Mouse (Mus musculus) CH12.LX (cell line): ENCODE measurements around the gene Ube2o. TPM values are rescaled to one million over a fixed set of nuclear protein-coding genes. Genes with fewer than 3 reads are reported as not detected.

ENCODE experiments used
- DNase-seq: peaks from one replicate; pipeline ENCODE4 v3.0.0-alpha.2; 2013; ENCODE audit errors: extremely low read depth
- H3K27ac ChIP-seq: 2 replicates; pipeline ENCODE4 v1.5.1; 2012; ENCODE audit warnings: low read depth, mild to moderate bottlenecking, control low read depth, moderate library complexity; ENCODE audit not compliant: insufficient read depth
- H3K27me3 ChIP-seq: replicated peaks from 2 replicates; pipeline ENCODE3; 2012; ENCODE audit warnings: inconsistent platforms
- H3K36me3 ChIP-seq, 2 experiments: replicated peaks in 1 of 2; 2 replicates each; pipeline versions ENCODE3 to v1.6.1; 2012; ENCODE audit warnings: inconsistent platforms in 1 of 2, low read length in 1 of 2, mild to moderate bottlenecking in 1 of 2, mixed read lengths in 1 of 2, moderate library complexity in 1 of 2; ENCODE audit not compliant: control insufficient read depth in 1 of 2, insufficient read depth in 1 of 2
- H3K4me1 ChIP-seq, 2 experiments: 2 replicates each; pipeline ENCODE4 v1.6.1; 2012; ENCODE audit warnings: inconsistent platforms in 1 of 2, moderate library complexity in 1 of 2; ENCODE audit not compliant: insufficient read depth in 2 of 2, control insufficient read depth in 1 of 2
- H3K4me2 ChIP-seq: 2 replicates; pipeline ENCODE4 v1.6.1; 2012; ENCODE audit warnings: low read depth, mild to moderate bottlenecking, control low read depth; ENCODE audit not compliant: poor library complexity, insufficient read depth, severe bottlenecking
- H3K4me3 ChIP-seq, 3 experiments: fragments of 150-350 bp in 1 of 3; sonication (generic) in 1 of 3; replicated peaks in 1 of 3; 2 replicates each; pipeline versions ENCODE3 to v1.5.1; 2011 to 2012; ENCODE audit warnings: low read depth in 2 of 3, low read length in 2 of 3, mild to moderate bottlenecking in 2 of 3, moderate library complexity in 2 of 3, control low read depth in 1 of 3, improper control_type of control experiment in 1 of 3, inconsistent platforms in 1 of 3, mixed read lengths in 1 of 3; ENCODE audit not compliant: poor library complexity in 1 of 3
- H3K79me2 ChIP-seq: replicated peaks from 2 replicates; pipeline ENCODE4 v1.6.1; 2012; ENCODE audit warnings: mild to moderate bottlenecking, moderate library complexity; ENCODE audit not compliant: control insufficient read depth, poor library complexity, insufficient read depth, severe bottlenecking; ENCODE audit errors: extremely low read depth
- H3K9ac ChIP-seq: 2 replicates; pipeline ENCODE4 v1.6.1; 2012; ENCODE audit warnings: low read depth, mild to moderate bottlenecking, control low read depth, moderate library complexity; ENCODE audit not compliant: insufficient read depth
- H3K9me3 ChIP-seq: replicated peaks from 2 replicates; pipeline ENCODE3; 2012; ENCODE audit warnings: low read length, inconsistent platforms, mixed read lengths
- BHLHE40 ChIP-seq: IDR thresholded peaks from 2 replicates; pipeline ENCODE4 v1.6.1; 2011; ENCODE audit warnings: mild to moderate bottlenecking, low read depth, low read length, improper control_type of control experiment
- CHD2 ChIP-seq: IDR thresholded peaks from 2 replicates; pipeline ENCODE4 v1.6.1; 2011; ENCODE audit warnings: low read length, improper control_type of control experiment
- CTCF ChIP-seq, 2 experiments: IDR thresholded peaks in 1 of 2; conservative IDR thresholded peaks in 1 of 2; 2 replicates each; pipeline ENCODE4 v1.5.1; 2011 to 2012; ENCODE audit warnings: low read depth in 2 of 2, low read length in 2 of 2, improper control_type of control experiment in 1 of 2, inconsistent platforms in 1 of 2, mild to moderate bottlenecking in 1 of 2, moderate library complexity in 1 of 2
- ELF1 ChIP-seq: IDR thresholded peaks from 2 replicates; pipeline ENCODE4 v1.6.1; 2014; ENCODE audit warnings: low read depth, mild to moderate bottlenecking, inconsistent platforms, low read length, improper control_type of control experiment
- IRF4 ChIP-seq: IDR thresholded peaks from 2 replicates; pipeline ENCODE4 v1.6.1; 2014; ENCODE audit warnings: low read depth, mild to moderate bottlenecking, inconsistent platforms, low read length, improper control_type of control experiment
- JUN ChIP-seq: IDR thresholded peaks from 2 replicates; pipeline ENCODE4 v1.6.1; 2011; ENCODE audit warnings: low read depth, mild to moderate bottlenecking, low read length, improper control_type of control experiment, moderate library complexity; ENCODE audit not compliant: insufficient read depth
- MAX ChIP-seq: IDR thresholded peaks from 2 replicates; pipeline ENCODE4 v1.6.1; 2011; ENCODE audit warnings: low read length, improper control_type of control experiment
- MXI1 ChIP-seq: IDR thresholded peaks from 2 replicates; pipeline ENCODE4 v1.6.1; 2011; ENCODE audit warnings: mild to moderate bottlenecking, low read depth, low read length, improper control_type of control experiment
- NELFE ChIP-seq: IDR thresholded peaks from 2 replicates; pipeline ENCODE4 v1.6.1; 2011; ENCODE audit warnings: low read depth, low read length, improper control_type of control experiment
- NRF1 ChIP-seq: IDR thresholded peaks from 2 replicates; pipeline ENCODE4 v1.6.1; 2014; ENCODE audit warnings: low read depth, mild to moderate bottlenecking, inconsistent platforms, low read length, improper control_type of control experiment, moderate library complexity
- POLR2A ChIP-seq: IDR thresholded peaks from 2 replicates; pipeline ENCODE4 v1.6.1; 2011; ENCODE audit warnings: low read depth, mild to moderate bottlenecking, improper control_type of control experiment, low read length
- RAD21 ChIP-seq: IDR thresholded peaks from 2 replicates; pipeline ENCODE4 v1.6.1; 2011; ENCODE audit warnings: low read depth, mild to moderate bottlenecking, low read length, improper control_type of control experiment, moderate library complexity
- RCOR1 ChIP-seq: conservative IDR thresholded peaks from 2 replicates; pipeline ENCODE4 v1.6.1; 2012; ENCODE audit warnings: low read depth, mild to moderate bottlenecking, inconsistent platforms, low read length, improper control_type of control experiment
- SIN3A ChIP-seq: IDR thresholded peaks from 2 replicates; pipeline ENCODE4 v1.6.1; 2012; ENCODE audit warnings: low read length, improper control_type of control experiment, inconsistent platforms
- TBP ChIP-seq: conservative IDR thresholded peaks from 2 replicates; pipeline ENCODE4 v1.6.1; 2011; ENCODE audit warnings: low read depth, low read length, improper control_type of control experiment
- TCF12 ChIP-seq: IDR thresholded peaks from 2 replicates; pipeline ENCODE4 v1.6.1; 2014; ENCODE audit warnings: low read depth, mild to moderate bottlenecking, inconsistent platforms, low read length, improper control_type of control experiment
- UBTF ChIP-seq: IDR thresholded peaks from 2 replicates; pipeline ENCODE4 v1.6.1; 2012; ENCODE audit warnings: low read depth, mild to moderate bottlenecking, inconsistent platforms, low read length, improper control_type of control experiment, moderate library complexity
- ZC3H11A ChIP-seq: IDR thresholded peaks from 2 replicates; pipeline ENCODE4 v1.6.1; 2012; ENCODE audit warnings: low read depth, mild to moderate bottlenecking, inconsistent platforms, low read length, improper control_type of control experiment
- ZKSCAN1 ChIP-seq: IDR thresholded peaks from 2 replicates; pipeline ENCODE4 v1.6.1; 2012; ENCODE audit warnings: low read depth, inconsistent platforms, low read length, improper control_type of control experiment, borderline replicate concordance
- dilution Hi-C: fragments of 300-500 bp; cut with MboI; formaldehyde crosslinking; loops from 2 replicates; pipeline ENCODE4 v1.14.3; 2020; ENCODE audit warnings: low sequenced_read_pairs; ENCODE audit not compliant: extremely low pct_unique_long_range_greater_than_20kb, extremely low pct_ligation_motif_present
- in situ Hi-C: fragments of 300-500 bp; cut with MboI; formaldehyde crosslinking; loops from 3 replicates; pipeline ENCODE4 v1.14.3; 2019; ENCODE audit warnings: low sequenced_read_pairs, low pct_ligation_motif_present, low pct_unique_long_range_greater_than_20kb, mixed read lengths
- polyA plus RNA-seq: library from polyadenylated mRNA; unstranded; fragments of >175 nt; gene quantifications from 2 replicates; pipeline ENCODE4 v1.2.1, GENCODE M21; 2012; ENCODE audit warnings: low read depth; ENCODE audit not compliant: insufficient read length
- total RNA-seq, 2 experiments: library from RNA; depleted of rRNA; stranded (reverse); fragments of 300-350 nt in 1 of 2; fragments of >200 nt in 1 of 2; gene quantifications; 2 replicates each; pipeline ENCODE4 v1.2.3; 2012 to 2014

Gene Ube2o
- total and polyA plus RNA-seq, 3 experiments = 12.7 to 61.7 (median 42.8) TPM

GRCm38 (mm10) chr11:116533341-116534153 lies 47.7 kb downstream of the Ube2o start:
- peak; percentile 34 for DNase-seq
- H3K9me3 ChIP-seq = no peaks in the 10 kb centered on the region
- H3K9ac ChIP-seq = peak overlapping the region; percentile 30; the same call in 1 of the 2 replicates
- no peaks in the 10 kb centered on the region for H3K79me2 ChIP-seq
- H3K4me3 ChIP-seq = peak overlapping the region; percentile 12 to 61 (median 43)
- TF ChIP-seq NRF1 = peak; percentile 16; the same call in 1 of the 2 replicates
- no peak for TF ChIP-seq RAD21
- no peak for TF ChIP-seq TBP
- no peak for TF ChIP-seq ZC3H11A
- no peak for TF ChIP-seq JUN
- no peak for TF ChIP-seq ZKSCAN1
- TF ChIP-seq RCOR1 = no peak
- peak; percentile 35; the same call in 1 of the 2 replicates for TF ChIP-seq CHD2
- TF ChIP-seq IRF4 = no peak
- TF ChIP-seq BHLHE40 = peak; percentile 82
- no peak for TF ChIP-seq TCF12
- peaks cover 5 to 32% of the 10 kb centered on the region in 2 experiments for H3K4me1 ChIP-seq
- H3K27me3 ChIP-seq = peaks cover 48% of the 10 kb centered on the region
- H3K27ac ChIP-seq = no peak overlapping the region
- peaks cover 8 to 28% of the 10 kb centered on the region in 2 experiments for H3K36me3 ChIP-seq
- peak overlapping the region; percentile 89 for H3K4me2 ChIP-seq
- dilution Hi-C loops = no loop called here
- in situ Hi-C loops = loop anchor here (5.0 to 10.0 kb wide), 2 partner anchors 36 to 209 kb away; no protein-coding TSS in a partner anchor

- TF ChIP-seq CHD2 (no peak), MAX (peak; percentile 71; the same call in 1 of the 2 replicates), MXI1 (peak; percentile 40), UBTF (peak; percentile 46; the same call in 1 of the 2 replicates), ELF1 (peak; percentile 7; the same call in 1 of the 2 replicates), POLR2A (peak; percentile 23; the same call in 1 of the 2 replicates), SIN3A (no peak), ZC3H11A (no peak), NRF1 (peak; percentile 15), NELFE (no peak), CTCF (conservative IDR thresholded peaks at IDR 0.05 in 1 of 2, IDR thresholded peaks at IDR 0.05 in 1 of 2; ENCODE audit: low read depth in 2 of 2, low read length in 2 of 2) (peak in 1 of 2 experiments; percentile 52; a peak in 2 of 4 replicates)
- Histone ChIP-seq H3K4me2 (peak overlapping the region; percentile 89), H3K27ac (no peak overlapping the region), H3K4me1 (peaks cover 5 to 32% of the 10 kb centered on the region in 2 experiments), H3K27me3 (peaks cover 53% of the 10 kb centered on the region), H3K9ac (peak overlapping the region; percentile 30; the same call in 1 of the 2 replicates), H3K4me3 (peak overlapping the region; percentile 12 to 61 (median 43)), H3K79me2 (no peaks in the 10 kb centered on the region), H3K9me3 (no peaks in the 10 kb centered on the region), H3K36me3 (peaks cover 2 to 21% of the 10 kb centered on the region in 2 experiments)
- dilution Hi-C loops = no loop called here
- in situ Hi-C loops = loop anchor here (5.0 to 10.0 kb wide), 2 partner anchors 36 to 208 kb away; no protein-coding TSS in a partner anchor
- DNase-seq = peak; percentile 57
Measured at GRCm38 (mm10) chr11:116532810-116533338, 48.4 kb downstream of the Ube2o start.
